Mouse (Mus musculus) cerebellum, postnatal 25 days (tissue): ENCODE results near the gene Amd2.

Experiments
- DNase-seq, 2 experiments: peaks; one replicate each; pipeline ENCODE4 v3.0.0; 2021; ENCODE audit warnings: mixed read lengths in 2 of 2

Gene Amd2

DNA sequence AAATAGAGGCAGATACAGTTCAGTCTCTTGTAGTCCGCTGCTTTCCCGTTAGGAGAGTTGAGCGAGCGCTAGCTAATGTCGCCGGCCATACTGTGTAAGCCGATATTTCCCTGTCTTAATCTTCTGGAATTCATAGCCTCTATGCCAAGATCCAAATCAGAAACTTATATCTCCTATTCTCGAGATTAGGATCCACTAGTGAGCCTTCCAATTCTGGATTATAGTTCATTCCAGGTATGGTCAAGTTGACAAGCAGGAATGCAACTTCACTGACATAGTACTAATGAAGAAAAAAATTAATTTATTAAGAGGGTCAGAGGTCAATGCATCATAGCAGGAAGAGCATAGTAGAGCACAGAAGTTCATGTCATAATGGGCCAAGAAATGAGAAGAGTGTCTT is at the start of gene Amd2:
Gene Amd2 (minus strand): TSS at position 101 of the 400 bp plus-strand sequence.
- DNase-seq: no peak

DNA sequence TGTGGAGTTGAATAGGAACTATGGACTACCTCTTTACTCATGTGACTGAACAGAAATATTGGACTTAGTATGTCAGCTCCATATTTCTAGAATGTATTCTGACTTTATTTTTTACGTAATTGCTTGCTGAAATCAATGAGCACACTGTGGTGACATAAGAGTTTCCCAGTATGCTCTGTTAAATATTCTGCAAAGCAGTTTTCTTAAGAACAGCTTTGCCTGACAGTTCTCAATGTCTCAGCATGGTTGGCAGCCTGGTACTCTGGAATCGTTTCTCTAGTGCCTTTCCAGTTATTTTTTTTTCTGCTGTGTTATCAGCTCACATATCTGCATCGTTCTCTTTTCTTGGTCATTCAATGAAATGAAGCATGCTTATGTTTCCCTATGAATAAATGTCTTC is 49.6 kb upstream of the Amd2 start:
- no peak for DNase-seq

GRCm38 (mm10) chr10:35737639-35738038 is 25.9 kb upstream of the Amd2 start:
- DNase-seq: no peak

DNA sequence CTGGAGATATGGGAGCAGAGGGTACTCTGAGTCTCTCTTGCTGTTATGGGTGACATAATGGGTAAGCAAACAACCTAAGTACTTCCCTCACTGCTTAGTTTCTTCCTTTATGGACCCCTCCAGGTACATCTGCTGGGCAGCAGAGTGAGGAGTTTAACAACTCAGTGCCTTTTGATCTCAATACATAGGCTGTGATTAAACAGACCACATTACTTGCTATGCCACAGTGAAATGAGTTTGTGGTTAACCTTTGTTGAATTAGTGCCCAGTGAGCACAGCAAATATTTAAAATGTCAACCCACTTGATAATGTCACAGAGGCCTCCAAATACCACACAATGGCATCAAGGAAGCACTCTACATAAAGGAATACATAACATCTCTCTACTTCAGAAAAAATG is 2.6 kb upstream of the Amd2 start:
- no peak for DNase-seq
